Mouse (Mus musculus): Measurements from ENCODE around the gene Ears2. TPM values are rescaled to one million over a fixed set of nuclear protein-coding genes. Genes with fewer than 3 reads are reported as not detected.

Gene Ears2
- polyA plus RNA-seq, 1 experiment: 10.8 TPM

- H3K4me2 ChIP-seq (ENCODE audit: low read depth): no peak overlapping the region
Observed at GRCm38 (mm10) chr7:122046813-122047212, 20.2 kb downstream of the Ears2 start.

DNA sequence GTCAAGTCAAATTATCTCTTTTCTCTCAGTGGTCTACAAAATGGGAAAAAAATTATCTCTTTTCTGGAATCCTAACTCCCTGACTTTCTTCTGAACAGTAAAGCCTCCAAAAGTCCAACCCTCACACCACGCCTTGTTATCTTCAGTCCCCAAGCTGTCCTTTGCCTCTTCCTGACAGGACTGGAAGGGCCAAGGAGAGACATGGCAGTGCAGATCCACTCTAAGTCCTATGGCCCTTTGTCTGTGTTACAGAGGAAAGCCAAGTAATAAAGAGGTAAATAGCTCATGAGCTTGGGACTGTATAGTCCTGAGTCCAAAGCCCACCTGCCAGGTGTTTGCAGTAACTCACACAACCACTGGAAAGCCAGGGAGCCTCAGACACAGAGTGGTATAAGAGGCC lies 21.4 kb downstream of the Ears2 start:
- Histone ChIP-seq H3K4me2 (ENCODE audit: low read depth) (no peak overlapping the region), H3K4me3 (no peak overlapping the region), H3K79me2 (ENCODE audit: control insufficient read depth, insufficient read depth) (no peaks in the 10 kb centered on the region), H3K27me3 (ENCODE audit: control insufficient read depth, insufficient read depth, insufficient read length) (no peaks in the 10 kb centered on the region), H3ac (ENCODE audit: control insufficient read depth, insufficient read length) (no peak overlapping the region), H3K36me3 (ENCODE audit: control insufficient read depth, insufficient read depth) (peaks cover 8% of the 10 kb centered on the region)
- TF ChIP-seq USF1 (IDR thresholded peaks at IDR 0.05; ENCODE audit: low read depth) (no peak), TCF12 (IDR thresholded peaks at IDR 0.05; ENCODE audit: insufficient read depth, poor library complexity, severe bottlenecking) (no peak), SRF (IDR thresholded peaks at IDR 0.05; ENCODE audit: control insufficient read depth, insufficient read length, low read depth) (no peak), MYOD1 (IDR thresholded peaks at IDR 0.05; ENCODE audit: control insufficient read depth in 1 of 3, insufficient read length in 2 of 3, low read depth in 2 of 3) (no peak), CEBPB (IDR thresholded peaks at IDR 0.05; ENCODE audit: insufficient read depth, poor library complexity, severe bottlenecking) (no peak), MAX (IDR thresholded peaks at IDR 0.05; ENCODE audit: low read depth) (no peak), E2F4 (IDR thresholded peaks at IDR 0.05; ENCODE audit: insufficient read depth) (no peak), TCF3 (IDR thresholded peaks at IDR 0.05; ENCODE audit: insufficient read length, low read depth) (no peak), POLR2AphosphoS2 (IDR thresholded peaks at IDR 0.05; ENCODE audit: insufficient read length, low read depth) (no peak), POLR2A (IDR thresholded peaks at IDR 0.05; ENCODE audit: insufficient read length, low read depth) (no peak)

More at GRCm38 (mm10) chr7:122046813-122047212, 20.2 kb downstream of the Ears2 start:
- H3K27me3 ChIP-seq (ENCODE audit: control insufficient read depth, insufficient read depth, insufficient read length): no peaks in the 10 kb centered on the region
- no peaks in the 10 kb centered on the region for H3K79me2 ChIP-seq (ENCODE audit: control insufficient read depth, insufficient read depth)
- no peak overlapping the region for H3K4me3 ChIP-seq
- TF ChIP-seq POLR2AphosphoS2 (IDR thresholded peaks at IDR 0.05; ENCODE audit: insufficient read length, low read depth) (no peak), SRF (IDR thresholded peaks at IDR 0.05; ENCODE audit: control insufficient read depth, insufficient read length, low read depth) (no peak), TCF3 (IDR thresholded peaks at IDR 0.05; ENCODE audit: insufficient read length, low read depth) (no peak), REST (IDR thresholded peaks at IDR 0.05; ENCODE audit: insufficient read depth, insufficient read length) (no peak), MYOD1 (IDR thresholded peaks at IDR 0.05; ENCODE audit: control insufficient read depth in 1 of 3, insufficient read length in 2 of 3, low read depth in 2 of 3) (no peak), MYOG (IDR thresholded peaks at IDR 0.05; ENCODE audit: control insufficient read depth in 1 of 3, insufficient read depth in 1 of 3, insufficient read length in 2 of 3, low read depth in 2 of 3) (no peak), CEBPB (IDR thresholded peaks at IDR 0.05; ENCODE audit: insufficient read depth, poor library complexity, severe bottlenecking) (no peak), USF1 (IDR thresholded peaks at IDR 0.05; ENCODE audit: low read depth) (no peak), E2F4 (IDR thresholded peaks at IDR 0.05; ENCODE audit: insufficient read depth) (no peak)
- peaks cover 11% of the 10 kb centered on the region for H3K36me3 ChIP-seq (ENCODE audit: control insufficient read depth, insufficient read depth)
- no peak overlapping the region for H3ac ChIP-seq (ENCODE audit: control insufficient read depth, insufficient read length)

DNA sequence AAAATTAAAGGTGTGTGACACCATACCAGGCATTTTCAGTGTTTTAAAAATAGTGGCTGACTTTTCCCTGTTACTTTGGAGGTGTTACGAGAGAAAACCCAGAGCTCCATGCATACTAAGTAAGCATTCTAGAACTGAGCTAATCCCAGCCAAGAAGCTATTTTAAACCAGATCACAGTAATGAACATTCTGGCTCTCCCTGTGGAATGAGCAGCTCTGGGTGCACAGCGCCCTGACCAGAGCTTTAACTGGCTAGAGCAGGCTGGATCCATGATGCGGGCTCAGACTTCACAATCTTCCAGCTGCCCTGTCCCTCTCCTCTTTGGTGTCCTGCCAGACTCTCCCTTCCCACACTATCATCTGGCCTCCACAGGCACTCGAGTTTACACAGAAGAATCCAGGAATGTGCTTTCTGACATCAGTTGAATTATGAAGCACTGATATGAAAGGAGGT lies 21.9 kb downstream of the Ears2 start:
- Histone ChIP-seq H3K4me2 (ENCODE audit: low read depth) (no peak overlapping the region), H3K27me3 (ENCODE audit: control insufficient read depth, insufficient read depth, insufficient read length) (no peaks in the 10 kb centered on the region), H3K4me3 (no peak overlapping the region), H3ac (ENCODE audit: control insufficient read depth, insufficient read length) (no peak overlapping the region), H3K36me3 (ENCODE audit: control insufficient read depth, insufficient read depth) (peaks cover 7% of the 10 kb centered on the region), H3K79me2 (ENCODE audit: control insufficient read depth, insufficient read depth) (no peaks in the 10 kb centered on the region)
- TF ChIP-seq POLR2AphosphoS2 (IDR thresholded peaks at IDR 0.05; ENCODE audit: insufficient read length, low read depth) (no peak), MYOD1 (IDR thresholded peaks at IDR 0.05; ENCODE audit: control insufficient read depth in 1 of 3, insufficient read length in 2 of 3, low read depth in 2 of 3) (peak in 1 of 3 experiments; percentile 8), POLR2A (IDR thresholded peaks at IDR 0.05; ENCODE audit: insufficient read length, low read depth) (no peak), MAX (IDR thresholded peaks at IDR 0.05; ENCODE audit: low read depth) (no peak), E2F4 (IDR thresholded peaks at IDR 0.05; ENCODE audit: insufficient read depth) (no peak)

GRCm38 (mm10) chr7:122044106-122044505 lies 23.0 kb downstream of the Ears2 start:
- TF ChIP-seq E2F4 (IDR thresholded peaks at IDR 0.05; ENCODE audit: insufficient read depth) (no peak), TCF3 (IDR thresholded peaks at IDR 0.05; ENCODE audit: insufficient read length, low read depth) (no peak), POLR2AphosphoS2 (IDR thresholded peaks at IDR 0.05; ENCODE audit: insufficient read length, low read depth) (no peak), MYOG (IDR thresholded peaks at IDR 0.05; ENCODE audit: control insufficient read depth in 1 of 3, insufficient read depth in 1 of 3, insufficient read length in 2 of 3, low read depth in 2 of 3) (no peak), MYOD1 (IDR thresholded peaks at IDR 0.05; ENCODE audit: control insufficient read depth in 1 of 3, insufficient read length in 2 of 3, low read depth in 2 of 3) (no peak), MAX (IDR thresholded peaks at IDR 0.05; ENCODE audit: low read depth) (no peak), CEBPB (IDR thresholded peaks at IDR 0.05; ENCODE audit: insufficient read depth, poor library complexity, severe bottlenecking) (no peak), REST (IDR thresholded peaks at IDR 0.05; ENCODE audit: insufficient read depth, insufficient read length) (no peak), SRF (IDR thresholded peaks at IDR 0.05; ENCODE audit: control insufficient read depth, insufficient read length, low read depth) (no peak), USF1 (IDR thresholded peaks at IDR 0.05; ENCODE audit: low read depth) (no peak), TCF12 (IDR thresholded peaks at IDR 0.05; ENCODE audit: insufficient read depth, poor library complexity, severe bottlenecking) (no peak), POLR2A (IDR thresholded peaks at IDR 0.05; ENCODE audit: insufficient read length, low read depth) (no peak)
- H3ac ChIP-seq (ENCODE audit: control insufficient read depth, insufficient read length): no peak overlapping the region
- peaks cover 7% of the 10 kb centered on the region for H3K36me3 ChIP-seq (ENCODE audit: control insufficient read depth, insufficient read depth)
- no peak overlapping the region for H3K4me2 ChIP-seq (ENCODE audit: low read depth)
- H3K79me2 ChIP-seq (ENCODE audit: control insufficient read depth, insufficient read depth): no peaks in the 10 kb centered on the region
- H3K4me3 ChIP-seq: no peak overlapping the region
- no peaks in the 10 kb centered on the region for H3K27me3 ChIP-seq (ENCODE audit: control insufficient read depth, insufficient read depth, insufficient read length)

DNA sequence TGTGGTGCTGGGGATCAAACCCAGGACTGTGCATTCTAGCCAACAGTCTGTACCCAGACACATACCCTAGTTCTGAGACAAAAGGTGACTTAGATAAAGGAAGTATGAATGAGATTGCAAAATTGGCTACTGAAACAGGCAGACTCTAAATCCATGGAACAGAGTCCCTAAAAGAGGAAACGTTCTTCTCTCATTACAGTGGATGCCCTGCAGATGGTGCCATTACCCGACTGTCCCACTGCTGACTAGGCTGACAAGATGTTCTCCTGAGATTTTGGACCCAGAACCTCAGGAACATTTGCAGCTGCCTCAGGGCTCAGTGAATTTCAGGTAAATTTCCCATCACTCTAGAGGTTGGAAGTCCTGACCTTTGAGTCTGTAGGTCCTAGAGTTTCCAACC lies 32.7 kb downstream of the Ears2 start:
- TF ChIP-seq POLR2AphosphoS2 (IDR thresholded peaks at IDR 0.05; ENCODE audit: insufficient read length, low read depth) (no peak), SRF (IDR thresholded peaks at IDR 0.05; ENCODE audit: control insufficient read depth, insufficient read length, low read depth) (no peak), MAX (IDR thresholded peaks at IDR 0.05; ENCODE audit: low read depth) (no peak)
- Histone ChIP-seq H3K27me3 (ENCODE audit: control insufficient read depth, insufficient read depth, insufficient read length) (no peaks in the 10 kb centered on the region), H3K36me3 (ENCODE audit: control insufficient read depth, insufficient read depth) (no peaks in the 10 kb centered on the region), H3ac (ENCODE audit: control insufficient read depth, insufficient read length) (no peak overlapping the region), H3K79me2 (ENCODE audit: control insufficient read depth, insufficient read depth) (no peaks in the 10 kb centered on the region), H3K4me3 (no peak overlapping the region), H3K4me2 (ENCODE audit: low read depth) (no peak overlapping the region)
